Mouse (Mus musculus) B cell, adult 62 days (primary cell): Measurements from ENCODE around the gene Shmt1. TPM values are rescaled to one million over a fixed set of nuclear protein-coding genes. Genes with fewer than 3 reads are reported as not detected.

ENCODE experiments used
- total RNA-seq: library from RNA; stranded (reverse); gene quantifications from 4 replicates; pipeline ENCODE4 v1.2.4, GENCODE M21; 2023

The Shmt1 gene
- 10.0 to 11.7 TPM (median 11.0 TPM) in 4 replicates for total RNA-seq

GRCm38 (mm10) chr11:60811618-60812017 is at the start of gene Shmt1:
Shmt1 (minus strand) TSS chr11:60811718.

GRCm38 (mm10) chr11:60830433-60831052 is 19.0 kb upstream of the Shmt1 start, which contains the start of gene Dhrs7b:
Dhrs7b (plus strand) TSS chr11:60830631.

DNA sequence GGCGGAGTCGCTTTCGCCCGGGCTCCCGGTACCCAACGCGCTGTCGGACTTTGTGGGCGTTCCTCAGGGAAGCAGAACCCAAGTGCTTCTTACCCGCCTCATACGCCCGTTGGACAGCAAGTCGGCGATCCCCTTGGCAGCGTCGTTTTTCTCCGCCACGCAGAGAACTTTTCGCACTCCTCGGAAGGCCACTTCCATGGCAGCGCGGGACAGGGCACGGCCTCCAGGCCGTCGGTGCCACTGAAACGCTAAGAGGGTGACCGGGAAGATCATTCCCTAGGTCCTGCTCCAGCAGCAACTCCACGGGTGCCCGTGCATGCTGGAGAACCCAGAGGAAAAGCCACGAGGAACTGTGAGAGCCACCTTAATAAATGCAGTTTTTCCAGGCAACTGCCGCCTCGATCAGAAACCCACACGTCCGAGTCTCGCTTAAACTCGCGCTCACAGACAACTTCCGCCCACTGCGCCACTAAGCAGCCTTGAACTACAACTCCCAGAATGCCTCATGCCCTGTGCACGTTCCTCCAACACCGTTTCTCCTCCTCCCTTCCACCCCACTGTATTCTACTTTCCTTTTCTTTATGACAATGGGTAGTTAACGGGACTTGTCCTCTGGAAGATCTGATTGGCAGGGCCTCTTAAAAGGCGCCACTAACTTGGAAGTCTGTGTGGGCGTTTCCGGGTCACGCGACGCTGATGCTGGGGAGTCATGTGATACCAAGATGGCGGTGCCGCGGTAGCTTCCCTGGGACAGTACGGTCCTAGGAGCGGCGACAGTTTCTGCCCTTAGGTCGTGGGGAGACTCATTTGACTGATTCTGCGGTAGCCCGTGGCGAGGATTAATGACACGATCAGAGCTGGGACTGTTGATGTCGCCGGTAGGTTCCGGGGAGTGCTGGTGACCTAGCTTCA is 34.4 kb downstream of the Shmt1 start, which contains the start of the genes Top3a and Smcr8:
Gene Top3a (minus strand): TSS at position 537 of the 912 bp plus-strand sequence.
Gene Smcr8 (plus strand): TSS at position 696 of the 912 bp plus-strand sequence.

Other genes starting within 250 kb of the Shmt1 start
- gene Llgl1, start 112.0 kb downstream of the Shmt1 start, total RNA-seq: 28.0 to 36.0 TPM (median 31.4 TPM) in 4 replicates
- 187 to 204 TPM (median 195 TPM) in 4 replicates for gene Flii, start 84.5 kb downstream of the Shmt1 start, total RNA-seq
- 7.8 to 12.8 TPM (median 10.3 TPM) in 4 replicates for gene Mief2, start 83.3 kb downstream of the Shmt1 start, total RNA-seq
- 22.6 to 26.0 TPM (median 23.2 TPM) in 4 replicates for gene Top3a, start 34.4 kb downstream of the Shmt1 start, total RNA-seq
- gene Smcr8, start 34.2 kb downstream of the Shmt1 start, total RNA-seq: 105 to 113 TPM (median 109 TPM) in 4 replicates
- gene Dhrs7b, start 18.9 kb upstream of the Shmt1 start, total RNA-seq: 13.1 to 15.5 TPM (median 14.5 TPM) in 4 replicates
- gene Tmem11, start 67.6 kb upstream of the Shmt1 start, total RNA-seq: 20.5 to 21.4 TPM (median 20.7 TPM) in 4 replicates
- 31.1 to 35.2 TPM (median 33.0 TPM) in 4 replicates for gene Natd1, start 103.0 kb upstream of the Shmt1 start, total RNA-seq
- 29.6 to 35.3 TPM (median 31.0 TPM) in 4 replicates for gene Map2k3, start 120.3 kb upstream of the Shmt1 start, total RNA-seq
- gene Kcnj12, start 210.8 kb upstream of the Shmt1 start, total RNA-seq: not detected in 4 replicates